Mouse (Mus musculus): ENCODE data around the gene Scamp3. TPM values are rescaled to one million over a fixed set of nuclear protein-coding genes. Genes with fewer than 3 reads are reported as not detected.

Gene Scamp3
- polyA plus RNA-seq (2015; fragmentation: Nextera tagmentation; extraction: Ambion mirVana), result 47.5 and 49.0 TPM in 2 replicates

DNA sequence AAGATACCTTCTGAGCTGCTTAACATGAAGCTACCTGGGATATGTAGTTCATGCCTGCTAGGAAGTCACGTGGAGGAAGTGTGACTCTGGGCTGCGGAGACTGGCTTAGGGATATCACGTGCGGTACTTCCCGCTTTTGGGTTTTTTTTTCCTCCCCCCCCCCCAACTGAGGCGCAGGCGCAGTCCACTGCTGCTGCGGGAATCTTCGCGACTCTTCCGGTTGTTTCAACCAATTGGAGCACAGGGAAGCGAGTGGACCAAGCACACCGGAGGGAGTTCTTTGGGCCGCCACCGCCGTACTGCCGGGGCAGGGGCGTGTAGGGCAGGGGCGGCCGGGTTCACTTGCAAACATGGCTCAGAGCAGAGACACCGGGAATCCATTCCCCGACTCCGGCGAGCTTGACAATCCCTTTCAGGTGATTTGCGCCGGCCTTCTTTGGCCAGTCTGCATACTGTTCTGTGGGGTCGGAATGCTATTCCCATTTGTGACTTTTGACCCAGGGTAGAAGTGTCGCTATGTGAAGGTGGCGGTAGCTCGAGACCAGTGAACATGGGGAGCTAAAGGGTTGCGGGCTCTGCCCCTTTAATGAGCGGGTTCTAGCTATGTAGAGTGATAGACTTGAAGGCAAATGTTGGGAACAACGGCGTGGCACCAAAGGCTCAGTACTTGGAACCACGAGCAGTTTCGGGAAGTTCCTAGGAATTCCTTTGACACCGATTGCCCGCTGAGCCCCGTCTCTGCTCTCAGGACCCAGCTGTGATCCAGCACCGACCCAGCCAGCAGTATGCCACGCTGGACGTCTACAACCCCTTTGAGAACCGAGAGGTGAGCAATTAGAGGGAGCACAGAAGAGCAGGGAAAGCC is at the start of gene Scamp3:
Gene Scamp3 (plus strand): TSS at position 232 of the 865 bp plus-strand sequence.
- H3K4me1 ChIP-seq (ENCODE audit: control insufficient read depth, low read depth, low read length), result peaks cover 19% of the 10 kb centered on the region
- H3K27ac ChIP-seq (ENCODE audit: low read length), result peak within 1 kb of the TSS; percentile 47
- peaks cover 46% of the 10 kb centered on the region for H3K36me3 ChIP-seq (ENCODE audit: control insufficient read depth, insufficient read depth)
- peak within 1 kb of the TSS; percentile 72 for H3K9ac ChIP-seq (ENCODE audit: low read depth, low read length)
- peak; percentile 95 for ATAC-seq (ENCODE audit: low read depth)
- under 1% methylated on average over 43 of the region's 43 CpGs for WGBS (ENCODE audit: insufficient replicate concordance)
- H3K4me2 ChIP-seq (ENCODE audit: low read depth, low read length), result peak within 1 kb of the TSS; percentile 87
- no peaks in the 10 kb centered on the region for H3K9me3 ChIP-seq (replicated peaks; ENCODE audit: control insufficient read depth, low read length)
- H3K4me3 ChIP-seq (ENCODE audit: low read depth, low read length), result peak within 1 kb of the TSS; percentile 82
- no peaks in the 10 kb centered on the region for H3K27me3 ChIP-seq (ENCODE audit: control insufficient read depth, insufficient read depth, low read depth, low read length)

DNA sequence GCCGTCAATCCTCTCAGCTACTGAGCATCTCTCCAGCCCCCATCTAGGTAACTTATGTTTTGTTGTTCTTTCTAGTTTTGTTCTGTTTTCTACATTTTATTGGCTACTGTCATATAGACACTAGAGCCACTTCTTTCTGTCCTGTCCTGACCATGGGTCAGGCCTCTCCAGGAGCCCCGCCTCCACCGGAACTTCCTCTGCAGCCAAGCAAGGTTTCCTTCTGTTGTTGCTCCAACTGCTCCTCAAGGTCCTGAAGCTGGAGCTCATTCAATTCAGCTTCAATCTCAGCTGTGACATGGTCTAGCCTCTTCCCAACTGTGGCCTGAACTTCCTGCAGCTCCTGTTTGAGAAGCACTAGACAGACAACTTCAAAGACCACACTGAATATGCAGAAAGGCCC is 47.4 kb upstream of the Scamp3 start:
- Histone ChIP-seq H3K9ac (ENCODE audit: low read depth, low read length) (no peak overlapping the region), H3K4me1 (ENCODE audit: control insufficient read depth, low read depth, low read length) (peaks cover 46% of the 10 kb centered on the region), H3K36me3 (ENCODE audit: control insufficient read depth, insufficient read depth) (no peaks in the 10 kb centered on the region), H3K27me3 (ENCODE audit: control insufficient read depth, insufficient read depth, low read depth, low read length) (no peaks in the 10 kb centered on the region), H3K4me2 (ENCODE audit: low read depth, low read length) (no peak overlapping the region), H3K4me3 (ENCODE audit: low read depth, low read length) (no peak overlapping the region), H3K9me3 (replicated peaks; ENCODE audit: control insufficient read depth, low read length) (no peaks in the 10 kb centered on the region), H3K27ac (ENCODE audit: low read length) (no peak overlapping the region)
- no peak for ATAC-seq (ENCODE audit: low read depth)
- 86% methylated on average over 3 of the region's 3 CpGs for WGBS (ENCODE audit: insufficient replicate concordance)

DNA sequence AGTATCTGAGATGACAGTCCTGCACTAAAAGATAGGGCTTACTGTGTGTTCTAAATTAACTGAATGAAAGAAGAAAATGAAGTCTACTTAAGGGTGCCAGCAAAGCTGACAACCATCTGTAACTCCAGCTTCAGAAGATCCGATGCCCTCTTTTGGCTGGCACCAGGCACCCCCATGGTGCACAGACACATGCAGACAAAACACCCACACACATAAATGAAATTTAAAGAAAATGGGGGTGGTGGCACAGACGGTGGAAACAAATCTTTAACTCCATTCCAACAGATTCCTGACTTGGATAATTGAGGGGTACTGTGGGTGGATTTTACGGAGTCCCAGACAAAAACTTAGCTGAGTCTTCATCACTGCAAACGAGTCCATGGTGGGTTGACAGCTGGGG is 45.5 kb upstream of the Scamp3 start:
- peak overlapping the region; percentile 76 for H3K4me2 ChIP-seq (ENCODE audit: low read depth, low read length)
- H3K4me3 ChIP-seq (ENCODE audit: low read depth, low read length), result peak overlapping the region; percentile 54
- H3K4me1 ChIP-seq (ENCODE audit: control insufficient read depth, low read depth, low read length), result peaks cover 57% of the 10 kb centered on the region
- H3K36me3 ChIP-seq (ENCODE audit: control insufficient read depth, insufficient read depth), result no peaks in the 10 kb centered on the region
- no peaks in the 10 kb centered on the region for H3K9me3 ChIP-seq (replicated peaks; ENCODE audit: control insufficient read depth, low read length)
- H3K27me3 ChIP-seq (ENCODE audit: control insufficient read depth, insufficient read depth, low read depth, low read length), result no peaks in the 10 kb centered on the region
- peak overlapping the region; percentile 81 for H3K27ac ChIP-seq (ENCODE audit: low read length)
- WGBS (ENCODE audit: insufficient replicate concordance), result 18% methylated on average over 4 of the region's 4 CpGs
- ATAC-seq (ENCODE audit: low read depth), result no peak
- peak overlapping the region; percentile 60 for H3K9ac ChIP-seq (ENCODE audit: low read depth, low read length)

DNA sequence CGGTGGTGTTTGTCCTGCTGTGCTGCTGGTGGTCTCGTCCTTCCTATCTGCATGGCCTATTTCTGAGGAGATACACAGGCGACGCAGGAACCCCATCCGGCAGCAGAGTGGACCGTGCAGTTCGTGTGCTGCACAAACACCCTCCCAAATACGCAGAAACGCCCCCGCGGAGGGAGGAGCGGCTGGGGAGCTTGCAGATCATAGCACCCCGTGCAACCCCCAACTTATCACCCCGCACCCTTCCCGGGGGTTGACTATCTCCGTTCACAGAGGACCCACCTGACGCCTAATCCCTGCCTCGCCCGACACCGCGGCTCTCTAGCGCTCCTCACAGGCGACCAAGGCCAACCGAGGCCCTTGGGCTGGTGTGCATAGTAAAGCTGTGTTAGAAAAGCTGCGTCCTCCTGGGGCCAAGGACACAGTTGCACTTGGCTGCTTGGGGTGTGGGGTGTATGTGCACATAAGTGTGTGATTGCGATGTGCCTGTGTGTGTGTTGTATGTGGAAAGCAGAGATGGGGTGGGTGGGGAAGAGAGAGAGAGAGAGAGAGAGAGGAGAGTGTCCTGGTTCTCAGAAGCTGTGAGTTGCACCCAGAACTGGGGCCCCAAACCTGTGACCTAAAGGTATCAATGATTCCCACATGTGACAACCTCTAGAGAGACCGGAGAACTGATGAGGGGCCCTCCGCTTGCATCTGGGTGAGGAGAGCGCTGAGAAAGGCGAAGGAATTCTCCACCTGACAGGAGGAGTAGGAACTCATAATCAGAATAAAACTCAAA is 44.8 kb upstream of the Scamp3 start:
- H3K9me3 ChIP-seq (replicated peaks; ENCODE audit: control insufficient read depth, low read length), result no peaks in the 10 kb centered on the region
- ATAC-seq (ENCODE audit: low read depth), result peak; percentile 83
- peak overlapping the region; percentile 81 for H3K27ac ChIP-seq (ENCODE audit: low read length)
- peak overlapping the region; percentile 60 for H3K9ac ChIP-seq (ENCODE audit: low read depth, low read length)
- H3K36me3 ChIP-seq (ENCODE audit: control insufficient read depth, insufficient read depth), result no peaks in the 10 kb centered on the region
- H3K4me3 ChIP-seq (ENCODE audit: low read depth, low read length), result peak overlapping the region; percentile 54
- H3K27me3 ChIP-seq (ENCODE audit: control insufficient read depth, insufficient read depth, low read depth, low read length), result no peaks in the 10 kb centered on the region
- peak overlapping the region; percentile 76 for H3K4me2 ChIP-seq (ENCODE audit: low read depth, low read length)
- WGBS (ENCODE audit: insufficient replicate concordance), result 4% methylated on average over 30 of the region's 30 CpGs
- H3K4me1 ChIP-seq (ENCODE audit: control insufficient read depth, low read depth, low read length), result peaks cover 59% of the 10 kb centered on the region

DNA sequence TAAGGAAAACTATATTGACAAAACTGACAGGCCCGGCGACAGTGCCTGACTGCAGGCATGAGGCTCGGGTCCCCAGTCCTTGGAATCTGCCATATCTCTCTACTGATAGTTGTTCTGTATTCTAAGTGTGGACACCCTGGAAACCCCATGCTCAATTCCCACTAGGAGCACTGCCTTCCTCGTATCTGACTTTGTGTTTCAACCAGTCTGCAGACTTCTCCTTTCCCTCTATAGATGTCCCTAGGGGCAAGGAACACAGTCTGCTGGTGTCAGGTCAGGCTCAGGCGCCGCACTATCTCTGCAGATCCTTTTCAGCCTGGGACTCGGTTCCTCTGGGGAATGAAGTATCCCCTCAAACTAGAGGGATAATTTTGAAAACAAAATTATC is 44.2 kb upstream of the Scamp3 start:
- no peaks in the 10 kb centered on the region for H3K9me3 ChIP-seq (replicated peaks; ENCODE audit: control insufficient read depth, low read length)
- peak overlapping the region; percentile 81 for H3K27ac ChIP-seq (ENCODE audit: low read length)
- H3K36me3 ChIP-seq (ENCODE audit: control insufficient read depth, insufficient read depth), result no peaks in the 10 kb centered on the region
- peak overlapping the region; percentile 60 for H3K9ac ChIP-seq (ENCODE audit: low read depth, low read length)
- peak overlapping the region; percentile 76 for H3K4me2 ChIP-seq (ENCODE audit: low read depth, low read length)
- 33% methylated on average over 7 of the region's 7 CpGs for WGBS (ENCODE audit: insufficient replicate concordance)
- no peaks in the 10 kb centered on the region for H3K27me3 ChIP-seq (ENCODE audit: control insufficient read depth, insufficient read depth, low read depth, low read length)
- no peak for ATAC-seq (ENCODE audit: low read depth)
- peaks cover 60% of the 10 kb centered on the region for H3K4me1 ChIP-seq (ENCODE audit: control insufficient read depth, low read depth, low read length)
- H3K4me3 ChIP-seq (ENCODE audit: low read depth, low read length), result peak overlapping the region; percentile 54

DNA sequence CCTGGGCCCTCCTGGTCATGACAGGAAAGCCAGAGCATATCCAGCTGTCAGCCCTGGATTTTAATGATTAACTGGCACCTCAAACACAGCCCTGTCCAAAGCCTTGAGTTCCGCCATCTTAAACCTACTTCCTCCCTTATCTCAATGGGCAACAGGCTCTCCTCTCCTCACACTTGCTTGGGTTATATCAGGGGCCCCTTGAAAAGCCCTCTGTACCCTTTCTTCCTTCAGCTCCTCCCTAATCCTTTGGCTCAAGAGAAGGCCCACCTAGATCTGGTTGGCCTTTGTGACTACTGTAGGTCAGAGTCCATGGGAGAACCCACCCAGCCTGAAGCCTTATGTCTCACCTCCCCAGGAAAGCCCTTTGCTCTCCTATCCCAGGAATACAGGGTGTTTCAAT is 43.5 kb upstream of the Scamp3 start:
- H3K27ac ChIP-seq (ENCODE audit: low read length), result peak overlapping the region; percentile 81
- H3K36me3 ChIP-seq (ENCODE audit: control insufficient read depth, insufficient read depth), result no peaks in the 10 kb centered on the region
- H3K9me3 ChIP-seq (replicated peaks; ENCODE audit: control insufficient read depth, low read length), result no peaks in the 10 kb centered on the region
- H3K4me1 ChIP-seq (ENCODE audit: control insufficient read depth, low read depth, low read length), result peaks cover 59% of the 10 kb centered on the region
- peak overlapping the region; percentile 60 for H3K9ac ChIP-seq (ENCODE audit: low read depth, low read length)
- no peak for ATAC-seq (ENCODE audit: low read depth)
- H3K4me2 ChIP-seq (ENCODE audit: low read depth, low read length), result peak overlapping the region; percentile 76
- no peak overlapping the region for H3K4me3 ChIP-seq (ENCODE audit: low read depth, low read length)
- WGBS (ENCODE audit: insufficient replicate concordance), result 20% methylated on average over 1 of the region's 1 CpGs
- no peaks in the 10 kb centered on the region for H3K27me3 ChIP-seq (ENCODE audit: control insufficient read depth, insufficient read depth, low read depth, low read length)

DNA sequence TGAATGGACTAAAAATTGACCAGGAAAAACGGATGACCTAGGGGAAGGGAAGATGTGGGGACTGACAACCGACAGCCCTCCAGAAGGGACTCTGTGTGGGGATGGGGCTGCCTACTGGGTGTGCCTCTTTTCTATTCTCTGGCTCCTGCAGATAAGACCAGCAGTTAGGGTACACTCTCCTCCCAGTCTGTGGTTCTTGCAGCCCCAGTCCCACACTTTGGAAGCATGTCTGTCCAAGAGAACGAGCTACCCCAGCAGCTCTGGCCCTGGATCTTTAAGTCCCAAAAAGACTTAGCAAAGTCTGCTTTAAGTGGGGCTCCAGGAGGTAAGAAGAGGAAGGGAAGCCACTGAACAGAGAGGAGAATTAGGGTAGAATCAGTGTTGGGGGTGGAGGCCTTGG is 41.3 kb upstream of the Scamp3 start, which contains the start of gene Pklr:
Gene Pklr (plus strand): TSS at position 185 of the 400 bp plus-strand sequence.
- peak; percentile 58 for ATAC-seq (ENCODE audit: low read depth)
- peak within 1 kb of the TSS; percentile 70 for H3K4me3 ChIP-seq (ENCODE audit: low read depth, low read length)
- H3K4me1 ChIP-seq (ENCODE audit: control insufficient read depth, low read depth, low read length), result peaks cover 62% of the 10 kb centered on the region
- H3K36me3 ChIP-seq (ENCODE audit: control insufficient read depth, insufficient read depth), result peaks cover 10% of the 10 kb centered on the region
- WGBS (ENCODE audit: insufficient replicate concordance), result 10% methylated on average over 3 of the region's 3 CpGs
- H3K27ac ChIP-seq (ENCODE audit: low read length), result peak within 1 kb of the TSS; percentile 81
- H3K27me3 ChIP-seq (ENCODE audit: control insufficient read depth, insufficient read depth, low read depth, low read length), result no peaks in the 10 kb centered on the region
- no peaks in the 10 kb centered on the region for H3K9me3 ChIP-seq (replicated peaks; ENCODE audit: control insufficient read depth, low read length)
- peak within 1 kb of the TSS; percentile 72 for H3K9ac ChIP-seq (ENCODE audit: low read depth, low read length)
- H3K4me2 ChIP-seq (ENCODE audit: low read depth, low read length), result peak within 1 kb of the TSS; percentile 70

DNA sequence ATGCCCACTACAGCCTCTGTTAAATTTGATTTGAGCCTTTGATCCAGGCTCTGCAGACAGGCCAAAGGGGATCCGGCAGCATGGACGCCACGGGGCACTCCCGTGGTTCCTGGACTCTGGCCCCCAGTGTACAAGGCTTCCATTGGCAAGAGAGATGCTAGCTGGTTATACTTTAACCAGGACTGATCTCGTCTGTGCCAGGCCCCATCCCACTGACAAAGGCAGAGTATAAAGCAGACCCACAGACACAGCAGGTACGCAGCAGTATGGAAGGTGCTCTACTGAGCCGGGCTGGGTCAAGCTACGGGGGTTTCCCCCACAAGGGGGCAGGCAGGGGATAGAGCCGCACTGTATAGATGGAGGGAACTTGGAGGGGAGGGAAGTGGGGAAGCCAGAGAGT is 40.9 kb upstream of the Scamp3 start:
- peak; percentile 60 for ATAC-seq (ENCODE audit: low read depth)
- 16% methylated on average over 9 of the region's 9 CpGs for WGBS (ENCODE audit: insufficient replicate concordance)
- H3K4me3 ChIP-seq (ENCODE audit: low read depth, low read length), result peak overlapping the region; percentile 70

More for the DNA sequence above, 40.9 kb upstream of the Scamp3 start:
- peak overlapping the region; percentile 76 for H3K27ac ChIP-seq (ENCODE audit: low read length)
- H3K4me1 ChIP-seq (ENCODE audit: control insufficient read depth, low read depth, low read length), result peaks cover 62% of the 10 kb centered on the region
- H3K9me3 ChIP-seq (replicated peaks; ENCODE audit: control insufficient read depth, low read length), result no peaks in the 10 kb centered on the region
- peaks cover 14% of the 10 kb centered on the region for H3K36me3 ChIP-seq (ENCODE audit: control insufficient read depth, insufficient read depth)
- H3K27me3 ChIP-seq (ENCODE audit: control insufficient read depth, insufficient read depth, low read depth, low read length), result no peaks in the 10 kb centered on the region
- peak overlapping the region; percentile 70 for H3K4me2 ChIP-seq (ENCODE audit: low read depth, low read length)
- H3K9ac ChIP-seq (ENCODE audit: low read depth, low read length), result peak overlapping the region; percentile 72
